Mouse (Mus musculus) erythroblast, embryonic 14.5 days (primary cell): ENCODE measurements around the gene Kcmf1. TPM values are rescaled to one million over a fixed set of nuclear protein-coding genes. Genes with fewer than 3 reads are reported as not detected.
"Not testable (repeated sequence)": the region's sequence is repeated elsewhere in the genome, so short reads cannot be mapped to it uniquely, and the experiment has no call there.

Source experiments
- H3K27me3 ChIP-seq: 2 replicates; pipeline ENCODE4 v1.6.1; 2012; ENCODE audit warnings: inconsistent platforms; ENCODE audit not compliant: control insufficient read depth
- H3K36me3 ChIP-seq: 2 replicates; pipeline ENCODE4 v1.6.1; 2012; ENCODE audit warnings: mild to moderate bottlenecking, inconsistent platforms; ENCODE audit not compliant: control insufficient read depth
- H3K4me1 ChIP-seq: 2 replicates; pipeline ENCODE4 v1.6.1; 2012; ENCODE audit warnings: inconsistent platforms; ENCODE audit not compliant: control insufficient read depth
- H3K4me3 ChIP-seq: replicated peaks from 2 replicates; pipeline ENCODE3; 2012; ENCODE audit warnings: moderate library complexity, mild to moderate bottlenecking, inconsistent platforms
- H3K9me3 ChIP-seq: 2 replicates; pipeline ENCODE4 v1.6.1; 2012; ENCODE audit warnings: low read length, inconsistent platforms, mixed read lengths; ENCODE audit not compliant: control insufficient read depth
- GATA1 ChIP-seq: IDR thresholded peaks from 2 replicates; pipeline ENCODE4 v1.6.1; 2012; ENCODE audit warnings: low read length, inconsistent platforms, mixed read lengths
- TAL1 ChIP-seq: IDR thresholded peaks from 3 replicates; pipeline ENCODE4 v1.6.1; 2012; ENCODE audit warnings: low read length, inconsistent platforms, mixed read lengths
- polyA plus RNA-seq: library from polyadenylated mRNA; stranded (reverse); fragments of >175 nt; gene quantifications from 2 replicates; pipeline ENCODE4 v1.2.3, GENCODE M21; 2012

Gene Kcmf1
- polyA plus RNA-seq, 1 experiment = 7.0 TPM

- peaks cover 11% of the 10 kb centered on the region for H3K4me1 ChIP-seq
- H3K4me3 ChIP-seq = no peak overlapping the region
- no peak for TF ChIP-seq TAL1
- TF ChIP-seq GATA1 = no peak
- peaks cover 13% of the 10 kb centered on the region for H3K36me3 ChIP-seq
- H3K9me3 ChIP-seq = no peaks in the 10 kb centered on the region
- H3K27me3 ChIP-seq = no peaks in the 10 kb centered on the region
These were observed 32.0 kb downstream of the Kcmf1 start for GRCm38 (mm10) chr6:72867746-72868145.

GRCm38 (mm10) chr6:72866232-72866631 lies 33.5 kb downstream of the Kcmf1 start:
- no peak overlapping the region for H3K4me3 ChIP-seq
- H3K9me3 ChIP-seq = no peaks in the 10 kb centered on the region
- peaks cover 11% of the 10 kb centered on the region for H3K4me1 ChIP-seq
- no peaks in the 10 kb centered on the region for H3K27me3 ChIP-seq
- H3K36me3 ChIP-seq = peaks cover 19% of the 10 kb centered on the region
- TF ChIP-seq TAL1 (no peak), GATA1 (no peak)

- H3K36me3 ChIP-seq = peaks cover 36% of the 10 kb centered on the region
- H3K4me3 ChIP-seq, H3K9me3 ChIP-seq, H3K4me1 ChIP-seq, H3K27me3 ChIP-seq: not testable (repeated sequence)
These were observed 37.1 kb downstream of the Kcmf1 start for GRCm38 (mm10) chr6:72862686-72863085.

- no peaks in the 10 kb centered on the region for H3K27me3 ChIP-seq
- no peak for TF ChIP-seq GATA1
- no peak for TF ChIP-seq TAL1
- H3K4me1 ChIP-seq = no peaks in the 10 kb centered on the region
- peaks cover 97% of the 10 kb centered on the region for H3K36me3 ChIP-seq
- peaks cover 4% of the 10 kb centered on the region; the same call in 1 of the 2 replicates for H3K9me3 ChIP-seq
- H3K4me3 ChIP-seq = no peak overlapping the region
These were observed 45.5 kb downstream of the Kcmf1 start for GRCm38 (mm10) chr6:72854256-72854655.

GRCm38 (mm10) chr6:72852180-72852579 lies 47.6 kb downstream of the Kcmf1 start:
- Histone ChIP-seq H3K9me3 (peaks cover 4% of the 10 kb centered on the region; the same call in 1 of the 2 replicates), H3K27me3 (no peaks in the 10 kb centered on the region), H3K36me3 (peaks cover 98% of the 10 kb centered on the region), H3K4me1 (no peaks in the 10 kb centered on the region), H3K4me3 (no peak overlapping the region)
- TF ChIP-seq TAL1 (no peak), GATA1 (no peak)

GRCm38 (mm10) chr6:72851633-72852032 lies 48.1 kb downstream of the Kcmf1 start:
- no peaks in the 10 kb centered on the region for H3K4me1 ChIP-seq
- H3K36me3 ChIP-seq = peaks cover 98% of the 10 kb centered on the region
- peaks cover 4% of the 10 kb centered on the region; the same call in 1 of the 2 replicates for H3K9me3 ChIP-seq
- no peaks in the 10 kb centered on the region for H3K27me3 ChIP-seq
- no peak overlapping the region for H3K4me3 ChIP-seq
- TF ChIP-seq TAL1 = no peak
- TF ChIP-seq GATA1 = no peak

- TF ChIP-seq GATA1 (no peak), TAL1 (no peak)
- no peaks in the 10 kb centered on the region for H3K9me3 ChIP-seq
- H3K4me3 ChIP-seq = no peak overlapping the region
- peaks cover 70% of the 10 kb centered on the region for H3K36me3 ChIP-seq
- no peaks in the 10 kb centered on the region for H3K27me3 ChIP-seq
- no peaks in the 10 kb centered on the region for H3K4me1 ChIP-seq
These were observed 57.7 kb downstream of the Kcmf1 start for GRCm38 (mm10) chr6:72841986-72842502.

- Histone ChIP-seq H3K4me1 (no peaks in the 10 kb centered on the region), H3K4me3 (no peak overlapping the region), H3K27me3 (no peaks in the 10 kb centered on the region), H3K9me3 (no peaks in the 10 kb centered on the region), H3K36me3 (peaks cover 61% of the 10 kb centered on the region)
- no peak for TF ChIP-seq TAL1
- TF ChIP-seq GATA1 = no peak
These were observed 58.7 kb downstream of the Kcmf1 start for GRCm38 (mm10) chr6:72840867-72841780.

- TF ChIP-seq GATA1 (no peak), TAL1 (no peak)
- Histone ChIP-seq H3K36me3 (peaks cover 31% of the 10 kb centered on the region), H3K4me3 (no peak overlapping the region), H3K4me1 (no peaks in the 10 kb centered on the region), H3K9me3 (no peaks in the 10 kb centered on the region), H3K27me3 (no peaks in the 10 kb centered on the region)
These were observed 62.0 kb downstream of the Kcmf1 start for GRCm38 (mm10) chr6:72837756-72838155.

- H3K4me1 ChIP-seq = no peaks in the 10 kb centered on the region
- no peak overlapping the region for H3K4me3 ChIP-seq
- H3K27me3 ChIP-seq = no peaks in the 10 kb centered on the region
- no peaks in the 10 kb centered on the region for H3K9me3 ChIP-seq
- peaks cover 4% of the 10 kb centered on the region for H3K36me3 ChIP-seq
- TF ChIP-seq GATA1 (no peak), TAL1 (no peak)
These were observed 65.3 kb downstream of the Kcmf1 start for GRCm38 (mm10) chr6:72834518-72834917.
